Mouse (Mus musculus) erythroblast, embryonic 14.5 days (primary cell): ENCODE data around the gene Gmpr2. TPM values are rescaled to one million over a fixed set of nuclear protein-coding genes. Genes with fewer than 3 reads are reported as not detected.

Source experiments
- H3K27me3 ChIP-seq: 2 replicates; pipeline ENCODE4 v1.6.1; 2012; ENCODE audit warnings: inconsistent platforms; ENCODE audit not compliant: control insufficient read depth
- H3K36me3 ChIP-seq: 2 replicates; pipeline ENCODE4 v1.6.1; 2012; ENCODE audit warnings: mild to moderate bottlenecking, inconsistent platforms; ENCODE audit not compliant: control insufficient read depth
- H3K4me1 ChIP-seq: 2 replicates; pipeline ENCODE4 v1.6.1; 2012; ENCODE audit warnings: inconsistent platforms; ENCODE audit not compliant: control insufficient read depth
- H3K4me3 ChIP-seq: replicated peaks from 2 replicates; pipeline ENCODE3; 2012; ENCODE audit warnings: moderate library complexity, mild to moderate bottlenecking, inconsistent platforms
- H3K9me3 ChIP-seq: 2 replicates; pipeline ENCODE4 v1.6.1; 2012; ENCODE audit warnings: low read length, inconsistent platforms, mixed read lengths; ENCODE audit not compliant: control insufficient read depth
- GATA1 ChIP-seq: IDR thresholded peaks from 2 replicates; pipeline ENCODE4 v1.6.1; 2012; ENCODE audit warnings: low read length, inconsistent platforms, mixed read lengths
- TAL1 ChIP-seq: IDR thresholded peaks from 3 replicates; pipeline ENCODE4 v1.6.1; 2012; ENCODE audit warnings: low read length, inconsistent platforms, mixed read lengths
- polyA plus RNA-seq: library from polyadenylated mRNA; stranded (reverse); fragments of >175 nt; gene quantifications from 2 replicates; pipeline ENCODE4 v1.2.3, GENCODE M21; 2012

The Gmpr2 gene
- polyA plus RNA-seq, 1 experiment, result 1.9 TPM

DNA sequence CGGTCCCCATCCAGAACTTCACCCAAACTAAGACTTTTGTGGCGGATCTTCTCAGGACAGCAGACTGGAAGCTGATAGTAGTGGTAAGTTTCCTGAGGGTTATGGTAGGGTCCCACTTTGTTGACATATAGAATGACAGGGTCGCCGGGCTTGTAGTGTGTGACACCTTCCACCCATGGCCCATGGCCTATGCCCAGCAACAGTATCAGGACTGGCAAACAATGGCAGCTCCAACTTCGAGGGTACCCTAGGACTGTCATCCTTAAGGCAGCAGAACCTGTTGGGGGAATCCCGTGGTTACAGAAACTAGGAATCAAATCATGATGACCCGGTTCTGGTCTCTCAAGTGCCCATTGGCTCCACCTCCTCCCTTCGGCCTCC, 29.1 kb upstream of the Gmpr2 start:
- peaks cover 71% of the 10 kb centered on the region for H3K36me3 ChIP-seq
- H3K4me1 ChIP-seq, result peaks cover 67% of the 10 kb centered on the region
- peak overlapping the region; percentile 74 for H3K4me3 ChIP-seq
- no peak for TF ChIP-seq TAL1
- no peak for TF ChIP-seq GATA1
- H3K9me3 ChIP-seq, result no peaks in the 10 kb centered on the region
- H3K27me3 ChIP-seq, result no peaks in the 10 kb centered on the region

DNA sequence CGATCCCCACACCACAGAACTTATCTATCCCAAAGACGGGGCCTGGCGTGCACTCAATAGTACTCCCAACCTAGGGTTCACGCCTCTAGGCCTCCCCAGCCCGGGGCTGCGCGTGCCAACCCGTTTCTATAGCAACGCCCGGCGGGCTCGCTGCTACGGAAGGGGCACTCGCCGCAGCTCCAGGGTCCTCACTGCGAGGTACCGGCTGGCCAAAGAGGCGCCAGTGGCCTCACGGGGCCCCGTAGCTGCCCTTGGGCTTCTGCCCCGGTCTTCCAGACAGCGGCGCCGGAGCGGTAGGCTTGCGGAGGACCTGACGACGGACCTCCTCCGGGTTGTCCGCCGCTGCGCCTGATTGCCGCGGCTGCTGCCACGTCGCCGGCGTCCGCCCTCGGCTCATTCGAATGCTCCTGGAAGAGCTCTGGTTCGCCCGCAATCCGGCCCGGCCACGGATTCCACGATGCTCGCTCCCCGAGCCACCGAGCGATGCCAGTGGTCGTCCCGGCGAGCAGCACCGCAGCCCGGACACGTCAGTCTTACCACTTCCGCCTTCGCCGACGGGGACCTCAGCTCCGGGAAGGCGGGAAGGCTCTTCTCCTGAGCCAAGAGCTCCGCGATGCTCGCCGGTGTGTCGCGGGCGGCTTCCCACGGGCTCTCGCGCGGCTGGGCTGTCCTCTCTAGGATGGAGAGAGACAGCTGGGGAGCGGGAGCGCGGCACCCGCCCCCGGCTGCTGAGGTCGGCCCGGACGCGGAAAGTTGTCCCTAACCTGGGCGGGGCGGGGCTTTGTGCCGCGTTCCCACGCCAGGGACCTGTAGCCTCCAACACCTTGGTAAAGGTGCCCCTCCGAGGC, 28.5 kb upstream of the Gmpr2 start, which contains the start of gene Tm9sf1:
TSS of gene Tm9sf1 (minus strand) at position 747 of the 848 bp plus-strand sequence.
- TF ChIP-seq GATA1, result no peak
- TF ChIP-seq TAL1, result no peak
- no peaks in the 10 kb centered on the region for H3K27me3 ChIP-seq
- peaks cover 65% of the 10 kb centered on the region for H3K4me1 ChIP-seq
- H3K9me3 ChIP-seq, result no peaks in the 10 kb centered on the region
- H3K36me3 ChIP-seq, result peaks cover 65% of the 10 kb centered on the region
- peak within 1 kb of the TSS; percentile 74 for H3K4me3 ChIP-seq

DNA sequence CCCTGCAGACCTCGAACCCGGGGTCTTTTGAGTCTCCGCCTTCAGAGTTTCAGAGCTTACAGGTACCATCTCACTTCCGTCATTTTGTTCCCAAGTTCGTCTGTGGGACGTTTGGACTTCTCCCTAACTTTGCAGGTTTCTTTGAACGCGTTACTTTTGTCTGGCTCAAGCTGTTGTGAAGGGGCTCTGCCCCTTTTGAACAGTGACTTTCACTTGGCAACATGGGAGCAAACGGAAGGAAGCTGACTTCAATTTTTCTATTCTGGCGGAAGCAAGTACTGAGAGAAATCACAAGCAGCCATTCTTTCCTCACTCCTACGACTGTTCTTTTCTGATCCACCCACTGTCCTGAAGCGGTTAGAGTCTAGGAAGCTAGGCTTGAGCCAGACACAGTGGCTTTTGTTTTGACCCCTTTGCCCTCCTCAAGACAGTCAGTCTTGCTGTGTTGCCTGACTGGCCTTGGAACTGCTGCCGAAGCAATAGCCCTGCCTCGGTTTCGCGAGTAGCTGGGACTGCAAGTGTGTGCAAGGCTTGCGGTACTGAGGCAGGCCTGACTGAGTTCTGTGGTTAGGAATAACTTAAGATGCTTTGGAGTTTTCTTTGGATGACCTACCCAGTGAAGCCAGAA, 27.4 kb upstream of the Gmpr2 start:
- Histone ChIP-seq H3K4me1 (peaks cover 60% of the 10 kb centered on the region), H3K9me3 (no peaks in the 10 kb centered on the region), H3K4me3 (peak overlapping the region; percentile 74), H3K36me3 (peaks cover 54% of the 10 kb centered on the region), H3K27me3 (no peaks in the 10 kb centered on the region)
- TF ChIP-seq GATA1 (no peak), TAL1 (no peak)

DNA sequence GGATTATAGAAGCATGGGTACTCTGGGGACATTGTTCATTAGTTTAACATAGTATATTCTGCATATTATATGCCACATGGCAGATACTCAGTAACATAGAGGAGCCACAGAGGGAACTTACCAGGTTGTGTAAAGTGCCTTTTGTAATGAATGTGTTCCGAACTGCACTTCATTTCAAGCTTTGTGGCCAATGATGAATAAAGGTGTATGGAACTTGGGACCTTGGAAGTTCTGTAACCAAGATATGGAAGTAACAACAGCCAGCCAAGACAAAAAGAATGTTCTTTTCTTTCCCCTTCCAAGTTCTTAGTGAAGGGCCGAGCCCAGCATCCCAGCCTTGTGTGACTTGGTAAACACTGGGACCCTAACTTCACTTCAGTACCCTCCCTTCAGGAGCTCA, 21.9 kb upstream of the Gmpr2 start, which contains the start of gene Tssk4:
TSS of gene Tssk4 (plus strand) at position 301 of the 400 bp plus-strand sequence.
- peaks cover 3% of the 10 kb centered on the region; the same call in 1 of the 2 replicates for H3K27me3 ChIP-seq
- peaks cover 21% of the 10 kb centered on the region for H3K36me3 ChIP-seq
- H3K9me3 ChIP-seq, result no peaks in the 10 kb centered on the region
- no peak within 1 kb of the TSS for H3K4me3 ChIP-seq
- TF ChIP-seq TAL1 (no peak), GATA1 (no peak)
- H3K4me1 ChIP-seq, result peaks cover 21% of the 10 kb centered on the region

DNA sequence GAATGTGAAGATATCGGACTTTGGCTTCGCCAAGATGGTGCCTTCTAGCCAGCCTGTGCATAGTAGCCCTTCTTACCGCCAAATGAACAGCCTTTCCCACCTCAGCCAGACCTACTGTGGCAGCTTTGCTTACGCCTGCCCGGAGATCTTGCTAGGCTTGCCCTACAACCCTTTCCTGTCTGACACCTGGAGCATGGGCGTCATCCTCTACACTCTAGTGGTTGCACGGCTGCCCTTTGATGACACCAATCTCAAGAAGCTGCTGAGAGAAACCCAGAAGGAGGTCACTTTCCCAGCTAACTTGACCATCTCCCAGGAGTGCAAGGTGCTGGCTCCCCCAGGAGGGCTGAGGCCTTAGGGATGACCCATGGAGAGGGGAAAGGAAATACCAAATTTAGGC, 20.2 kb upstream of the Gmpr2 start:
- H3K36me3 ChIP-seq, result peaks cover 10% of the 10 kb centered on the region
- peaks cover 3% of the 10 kb centered on the region; the same call in 1 of the 2 replicates for H3K27me3 ChIP-seq
- H3K4me3 ChIP-seq, result no peak overlapping the region
- TF ChIP-seq GATA1 (no peak), TAL1 (no peak)
- peaks cover 8% of the 10 kb centered on the region; the same call in 1 of the 2 replicates for H3K4me1 ChIP-seq
- H3K9me3 ChIP-seq, result no peaks in the 10 kb centered on the region

DNA sequence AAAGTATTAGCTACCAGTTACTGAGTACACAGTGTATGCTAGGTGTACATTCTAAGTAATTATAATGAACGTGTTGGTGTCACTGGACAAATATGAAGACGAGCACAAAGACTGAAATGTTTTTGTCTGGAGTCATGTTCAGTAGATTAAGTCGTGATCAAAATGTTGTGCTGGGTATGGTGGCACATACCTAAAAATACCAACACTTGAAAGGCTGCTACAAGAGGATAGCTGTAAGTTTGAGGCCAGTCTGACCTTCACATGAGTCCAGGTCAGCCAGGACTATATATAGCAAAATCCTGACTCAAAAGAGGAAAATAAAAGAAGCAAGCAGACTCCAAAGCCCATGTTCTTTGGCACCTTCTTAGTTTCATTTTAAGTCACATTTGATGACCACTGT, 14.8 kb upstream of the Gmpr2 start:
- H3K9me3 ChIP-seq, result no peaks in the 10 kb centered on the region
- H3K27me3 ChIP-seq, result no peaks in the 10 kb centered on the region
- H3K36me3 ChIP-seq, result peaks cover 27% of the 10 kb centered on the region
- H3K4me3 ChIP-seq, result no peak overlapping the region
- TF ChIP-seq TAL1 (no peak), GATA1 (no peak)
- peaks cover 31% of the 10 kb centered on the region for H3K4me1 ChIP-seq

DNA sequence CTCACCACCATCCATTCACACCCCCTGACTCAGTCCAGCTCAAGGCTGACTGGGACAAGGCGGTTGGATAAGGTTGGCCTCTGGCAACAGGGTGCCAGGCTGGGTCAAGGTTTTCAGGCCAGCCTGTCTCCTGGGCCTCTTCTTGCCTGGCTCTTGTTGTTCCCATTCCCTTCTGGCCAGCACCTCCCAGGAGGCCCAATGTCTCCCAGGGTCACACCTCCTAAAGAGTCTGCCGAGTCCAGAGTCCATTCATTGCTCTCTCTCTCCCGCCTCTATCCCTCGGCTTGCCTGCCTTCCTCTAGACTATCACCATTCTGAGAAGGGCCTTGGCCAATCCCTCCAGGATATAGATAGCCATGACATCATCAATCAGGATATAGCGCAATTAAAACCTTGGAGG, 13.7 kb upstream of the Gmpr2 start:
- H3K4me1 ChIP-seq, result peaks cover 31% of the 10 kb centered on the region
- peaks cover 37% of the 10 kb centered on the region for H3K36me3 ChIP-seq
- no peaks in the 10 kb centered on the region for H3K27me3 ChIP-seq
- TF ChIP-seq TAL1 (no peak), GATA1 (no peak)
- no peaks in the 10 kb centered on the region for H3K9me3 ChIP-seq
- H3K4me3 ChIP-seq, result no peak overlapping the region

DNA sequence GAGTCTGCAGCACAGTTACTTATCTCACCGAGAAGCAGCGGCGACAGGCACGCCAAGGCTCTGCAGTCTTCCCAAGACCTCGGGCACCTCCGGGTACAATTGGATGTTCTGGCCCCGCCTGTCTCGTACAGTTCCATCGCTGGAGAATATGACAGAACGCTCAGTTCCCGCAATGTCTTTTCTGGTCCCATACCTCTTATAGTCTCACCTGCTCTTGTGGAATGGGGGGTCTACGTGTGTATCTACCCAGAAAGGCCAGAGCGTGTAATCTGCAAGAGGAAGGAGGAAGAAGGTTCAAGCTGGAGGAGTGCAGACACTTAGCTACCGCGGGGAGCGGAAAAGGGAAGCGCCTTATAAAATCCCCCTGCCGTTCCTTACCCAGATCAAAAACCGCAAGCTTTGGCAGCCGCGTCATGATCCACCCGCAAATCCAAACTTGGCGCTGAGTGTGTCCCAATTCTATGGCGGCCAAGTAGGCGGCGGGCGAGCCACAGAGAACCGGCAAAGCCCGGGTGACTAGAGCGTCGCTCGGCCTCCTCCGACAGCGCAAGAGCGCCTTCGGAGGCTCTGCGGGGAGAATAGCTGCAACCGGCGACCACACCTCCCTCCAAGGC, 11.7 kb upstream of the Gmpr2 start, which contains the start of gene Mdp1:
TSS of gene Mdp1 (minus strand) at position 549 of the 614 bp plus-strand sequence.
- no peak for TF ChIP-seq TAL1
- no peak for TF ChIP-seq GATA1
- Histone ChIP-seq H3K27me3 (no peaks in the 10 kb centered on the region), H3K4me1 (peaks cover 31% of the 10 kb centered on the region), H3K36me3 (peaks cover 50% of the 10 kb centered on the region), H3K4me3 (peak within 1 kb of the TSS; percentile 85), H3K9me3 (no peaks in the 10 kb centered on the region)

DNA sequence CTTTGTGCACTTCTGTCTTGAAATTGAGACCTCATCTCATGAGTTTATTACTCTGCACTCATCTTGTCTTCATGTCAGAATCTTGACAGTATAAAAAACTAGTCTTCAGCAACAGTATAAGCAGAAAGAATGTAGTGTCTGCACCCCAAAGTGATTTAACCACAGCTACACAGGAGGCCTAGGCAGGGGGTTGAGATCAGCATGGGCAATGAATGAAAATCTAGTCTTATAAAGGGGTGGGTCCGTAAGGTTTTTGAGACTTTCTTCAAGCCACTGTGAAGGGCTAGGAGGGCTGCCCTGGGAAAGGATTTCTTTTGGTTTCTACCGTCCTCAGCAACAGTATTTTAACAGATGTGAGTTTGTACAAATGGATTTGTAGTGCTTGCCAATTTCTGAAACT, 11.1 kb upstream of the Gmpr2 start:
- Histone ChIP-seq H3K9me3 (no peaks in the 10 kb centered on the region), H3K4me1 (peaks cover 31% of the 10 kb centered on the region), H3K4me3 (peak overlapping the region; percentile 85), H3K36me3 (peaks cover 52% of the 10 kb centered on the region), H3K27me3 (no peaks in the 10 kb centered on the region)
- no peak for TF ChIP-seq GATA1
- TF ChIP-seq TAL1, result no peak
